Mouse (Mus musculus) brain, embryonic 14.5 days (tissue): Measurements from ENCODE around the gene Csad.

ENCODE experiments used
- CTCF ChIP-seq: fragments of 200-500 bp; IDR thresholded peaks from 2 replicates; pipeline ENCODE4 v1.5.1; 2012; ENCODE audit warnings: inconsistent platforms, mild to moderate bottlenecking, moderate library complexity, borderline replicate concordance; ENCODE audit not compliant: insufficient read depth, insufficient read length; ENCODE audit errors: extremely low read depth
- POLR2A ChIP-seq: fragments of 200-500 bp; IDR thresholded peaks from 2 replicates; pipeline ENCODE4 v1.6.1; 2012; ENCODE audit warnings: mild to moderate bottlenecking, inconsistent platforms, borderline replicate concordance; ENCODE audit not compliant: poor library complexity, insufficient read depth, insufficient read length, severe bottlenecking; ENCODE audit errors: extremely low read depth

- TF ChIP-seq CTCF (no peak), POLR2A (no peak)
These were observed 28.2 kb upstream of the Csad start for GRCm38 (mm10) chr15:102232764-102233163.
